Mouse (Mus musculus) MEL (cell line): Measurements from ENCODE around the gene Gnaq.

Source experiments
- CHD1 ChIP-seq: IDR thresholded peaks from 2 replicates; pipeline ENCODE4 v1.6.1; 2012; ENCODE audit warnings: low read depth, mild to moderate bottlenecking, inconsistent platforms, low read length, improper control_type of control experiment
- CTCF ChIP-seq, 3 experiments: IDR thresholded peaks in 2 of 3; conservative IDR thresholded peaks in 1 of 3; 2 replicates each; pipeline ENCODE4 v1.5.1; 2011 to 2012; ENCODE audit warnings: low read length in 3 of 3, low read depth in 2 of 3, mild to moderate bottlenecking in 2 of 3, improper control_type of control experiment in 1 of 3, inconsistent platforms in 1 of 3, mixed read lengths in 1 of 3, moderate library complexity in 1 of 3; ENCODE audit not compliant: control insufficient read depth in 1 of 3, insufficient read depth in 1 of 3, poor library complexity in 1 of 3, severe bottlenecking in 1 of 3
- NELFE ChIP-seq: IDR thresholded peaks from 2 replicates; pipeline ENCODE4 v1.6.1; 2011; ENCODE audit warnings: low read depth, low read length, improper control_type of control experiment
- TAL1 ChIP-seq: IDR thresholded peaks from 2 replicates; pipeline ENCODE4 v1.6.1; 2012; ENCODE audit warnings: mild to moderate bottlenecking, inconsistent platforms, low read length, moderate library complexity, mixed read lengths
- ZKSCAN1 ChIP-seq: IDR thresholded peaks from 2 replicates; pipeline ENCODE4 v1.6.1; 2012; ENCODE audit warnings: low read depth, mild to moderate bottlenecking, inconsistent platforms, low read length, improper control_type of control experiment, moderate library complexity
- ZNF384 ChIP-seq: IDR thresholded peaks from 2 replicates; pipeline ENCODE4 v1.6.1; 2012; ENCODE audit warnings: low read depth, mild to moderate bottlenecking, inconsistent platforms, low read length, improper control_type of control experiment

DNA sequence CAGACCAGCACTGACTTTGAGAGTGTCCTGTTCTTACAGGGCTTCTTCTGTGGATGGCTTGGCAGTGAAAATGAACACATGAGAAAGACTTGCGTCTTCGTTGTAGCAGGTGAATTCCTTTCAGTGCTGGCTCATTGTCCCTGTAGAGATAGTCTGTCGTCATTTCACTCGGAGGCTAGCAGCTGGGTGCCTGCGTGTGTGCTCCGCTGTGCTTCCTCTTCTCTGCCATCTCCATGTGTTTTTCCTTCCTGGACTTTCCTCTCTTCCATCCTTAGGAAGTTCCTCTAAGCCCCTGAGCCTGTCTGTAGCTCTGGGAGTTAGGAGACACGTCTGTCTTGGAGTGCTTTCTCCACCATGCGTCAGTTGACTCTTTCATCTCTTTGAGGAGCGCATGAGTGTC lies 41.1 kb downstream of the Gnaq start:
- TF ChIP-seq CTCF (IDR thresholded peaks at IDR 0.05 in 2 of 3, conservative IDR thresholded peaks at IDR 0.05 in 1 of 3; ENCODE audit: control insufficient read depth in 1 of 3, insufficient read depth in 1 of 3, low read depth in 2 of 3, low read length in 3 of 3, poor library complexity in 1 of 3, severe bottlenecking in 1 of 3), result no peak
- TF ChIP-seq ZKSCAN1, result no peak
- no peak for TF ChIP-seq NELFE
- no peak for TF ChIP-seq ZNF384
- no peak for TF ChIP-seq CHD1
- TF ChIP-seq TAL1, result no peak
